Mouse (Mus musculus) gastrocnemius, postnatal 10 days (tissue): ENCODE results near the gene Efcab11. TPM values are rescaled to one million over a fixed set of nuclear protein-coding genes. Genes with fewer than 3 reads are reported as not detected.

Experiments used
- DNase-seq: peaks from one replicate; pipeline ENCODE4 v3.0.0; 2021; ENCODE audit warnings: mixed read lengths
- long read RNA-seq, 2 experiments: library from polyadenylated mRNA; stranded (forward); transcript quantifications; one replicate each; pipeline ENCODE4 v2.0.0; 2021
- total RNA-seq, 2 experiments: library from RNA; stranded (reverse); gene quantifications; 2 replicates each; pipeline ENCODE4 v1.2.3; 2021

Efcab11 gene
- 1 to 10 TPM in 1 of 2 experiments, under 1 TPM in 1; 0.84 to 1.7 TPM for total RNA-seq
- long read RNA-seq, experiment 1 = 0 reads
- long read RNA-seq, experiment 2, partial matches to known transcripts = 0 of 1 reads
- long read RNA-seq, experiment 2, other reads (novel, unspliced or antisense) = 0 of 1 reads

DNA sequence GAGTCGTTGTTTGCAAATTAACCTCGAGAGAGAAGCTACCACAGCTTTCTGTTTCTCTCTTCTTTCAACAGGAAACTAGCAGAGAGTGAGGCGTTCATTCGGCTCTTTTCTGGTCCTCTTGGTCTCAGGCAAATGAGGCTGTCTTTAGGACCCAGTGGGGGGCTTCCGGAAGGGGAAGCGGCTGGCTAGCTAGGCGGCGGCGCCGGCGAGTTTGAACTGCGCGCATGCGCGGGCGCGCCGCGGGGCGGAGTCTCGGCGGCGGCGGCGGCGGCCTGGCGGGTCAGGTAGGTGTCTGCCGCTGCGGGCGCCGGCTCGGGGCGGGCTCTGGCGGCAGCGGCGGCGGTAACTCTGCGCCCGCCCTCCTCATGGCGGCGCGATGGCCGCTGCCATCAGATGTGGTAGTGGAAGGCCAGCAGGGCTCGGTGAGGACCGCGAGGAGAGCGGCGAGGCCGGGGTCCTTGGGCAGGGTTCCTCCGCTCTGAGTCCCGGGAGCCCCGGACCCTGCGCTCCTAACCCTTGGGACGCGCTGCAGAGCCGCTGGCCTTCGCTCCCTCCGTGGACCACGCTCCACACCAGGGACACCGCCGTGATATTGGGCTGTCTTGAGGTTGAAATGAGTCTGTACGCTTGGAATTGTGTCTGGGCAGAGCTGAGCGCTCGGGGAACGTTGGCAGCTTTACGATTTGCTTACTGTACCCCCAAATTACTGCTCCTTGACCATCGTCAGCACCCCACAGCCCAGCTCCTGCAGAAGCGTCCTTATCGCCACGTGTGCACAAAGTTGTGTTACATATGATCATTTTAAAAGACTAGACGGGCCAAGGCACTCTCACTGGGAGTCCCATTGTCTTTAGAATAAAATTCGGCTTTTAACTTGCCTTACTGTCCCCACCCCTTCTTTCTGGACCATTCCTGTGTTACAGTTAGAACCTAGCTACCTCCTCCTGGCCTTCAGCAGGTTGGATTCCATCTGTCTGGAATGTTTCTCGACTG is at the start of gene Efcab11, which contains the start of gene Tdp1:
TSS of gene Efcab11 (minus strand) at position 171 of the 993 bp plus-strand sequence.
TSS of gene Tdp1 (plus strand) at position 249 of the 993 bp plus-strand sequence.
- DNase-seq = peak; percentile 94

DNA sequence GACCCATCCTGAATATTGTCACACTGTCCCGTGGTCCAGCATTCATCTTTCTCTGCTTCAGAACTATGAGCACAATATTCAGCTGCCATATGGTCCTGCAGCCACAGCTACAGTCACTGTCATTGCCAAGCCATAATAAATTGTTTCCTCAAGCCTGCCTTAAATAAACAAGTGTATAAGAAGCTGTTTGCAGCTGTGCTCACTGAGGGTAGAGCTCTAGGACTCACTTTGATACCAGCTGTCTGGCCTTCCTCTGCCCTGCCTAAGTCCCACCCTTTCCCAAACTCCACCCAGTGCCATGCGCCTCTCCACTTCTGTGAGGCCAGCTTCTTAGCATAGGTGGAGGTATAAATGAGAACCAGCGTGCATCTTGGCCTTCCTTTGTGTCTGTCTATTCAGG is 49.4 kb upstream of the Efcab11 start:
- no peak for DNase-seq

GRCm38 (mm10) chr12:99932245-99932644 is 48.0 kb upstream of the Efcab11 start:
- no peak for DNase-seq

- no peak for DNase-seq
Observed at GRCm38 (mm10) chr12:99929160-99929559, 44.9 kb upstream of the Efcab11 start.

DNA sequence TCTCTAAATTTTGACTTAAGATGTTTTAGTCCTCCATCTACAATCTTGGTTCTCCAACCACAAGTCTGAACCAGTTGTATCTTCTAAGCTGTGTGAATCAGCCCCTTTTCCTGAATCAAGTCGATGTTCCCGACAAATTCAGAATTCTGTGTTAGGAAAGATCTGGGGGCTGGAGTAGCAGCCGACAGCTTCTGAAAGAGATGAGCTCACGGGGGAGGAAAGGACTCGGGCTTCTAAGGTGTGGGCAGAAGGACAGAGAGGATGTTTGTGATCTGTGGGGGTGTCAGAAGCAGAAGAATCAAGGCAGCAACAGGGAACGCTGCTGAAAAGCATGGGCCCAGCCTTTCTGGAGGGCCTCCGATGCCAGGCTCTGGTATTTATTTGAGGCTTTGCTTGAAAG is 44.1 kb upstream of the Efcab11 start:
- no peak for DNase-seq

GRCm38 (mm10) chr12:99923703-99924102 is 39.5 kb upstream of the Efcab11 start:
- no peak for DNase-seq

DNA sequence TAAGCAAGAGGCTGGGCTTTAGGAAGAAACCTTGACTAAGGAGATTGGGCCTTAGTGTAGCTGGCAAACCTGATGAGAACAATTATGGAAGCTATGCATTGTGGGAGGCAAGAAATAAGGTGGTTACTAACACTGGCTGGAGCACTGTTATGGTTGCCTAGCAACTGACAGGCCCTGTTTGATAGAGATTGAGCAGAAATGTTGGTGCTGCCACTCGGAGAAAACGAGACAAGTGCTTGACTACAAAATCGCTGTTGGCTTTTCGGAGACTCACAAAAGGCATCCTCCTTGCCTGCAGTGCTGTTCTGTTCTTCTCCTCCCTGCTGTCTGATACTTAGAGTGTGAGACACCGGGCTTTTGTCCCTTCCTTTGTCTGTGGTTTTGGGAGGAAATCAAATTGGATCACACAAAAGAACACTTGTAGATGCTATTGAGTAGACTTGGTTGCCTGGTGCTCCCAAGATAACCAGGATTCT is 38.9 kb upstream of the Efcab11 start:
- no peak for DNase-seq

DNA sequence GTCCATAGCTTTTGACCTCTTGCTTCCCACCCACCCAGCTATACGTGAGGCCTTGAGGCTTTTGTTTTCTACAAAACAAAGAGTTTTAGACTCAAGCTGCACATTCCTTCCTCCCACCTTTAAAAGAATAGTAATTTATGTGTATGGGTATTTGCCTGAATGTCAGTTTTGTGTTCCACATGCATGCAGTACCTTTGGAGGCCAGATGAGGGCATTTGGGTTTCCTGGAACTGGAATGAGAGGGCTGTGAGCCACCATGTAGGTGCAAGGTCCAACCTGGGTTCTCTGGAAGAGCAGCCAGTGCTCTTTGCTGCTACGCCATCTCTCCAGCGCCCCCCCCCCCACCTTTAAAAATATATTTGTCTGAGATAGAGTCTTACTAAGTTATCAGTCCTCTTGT is 36.8 kb upstream of the Efcab11 start:
- DNase-seq = no peak

DNA sequence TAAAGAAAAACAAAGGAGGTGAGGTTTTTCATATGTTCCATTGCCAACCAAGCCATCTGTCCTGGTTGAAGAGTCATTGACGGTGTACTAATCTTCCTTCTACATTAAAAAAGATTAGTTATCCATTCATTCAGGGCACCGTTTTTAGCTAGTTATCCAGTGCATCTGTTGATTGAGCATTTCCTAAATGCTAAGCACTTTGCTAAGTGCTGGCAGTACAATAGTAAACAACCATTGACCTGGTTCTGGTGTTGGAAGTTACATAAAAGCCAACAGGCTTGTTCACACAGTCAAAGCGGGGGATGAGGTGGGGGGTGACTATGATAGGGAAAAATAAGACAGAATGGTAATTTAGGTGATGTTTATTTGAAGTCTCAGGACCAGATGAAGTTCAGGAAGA is 35.4 kb upstream of the Efcab11 start:
- DNase-seq = no peak

DNA sequence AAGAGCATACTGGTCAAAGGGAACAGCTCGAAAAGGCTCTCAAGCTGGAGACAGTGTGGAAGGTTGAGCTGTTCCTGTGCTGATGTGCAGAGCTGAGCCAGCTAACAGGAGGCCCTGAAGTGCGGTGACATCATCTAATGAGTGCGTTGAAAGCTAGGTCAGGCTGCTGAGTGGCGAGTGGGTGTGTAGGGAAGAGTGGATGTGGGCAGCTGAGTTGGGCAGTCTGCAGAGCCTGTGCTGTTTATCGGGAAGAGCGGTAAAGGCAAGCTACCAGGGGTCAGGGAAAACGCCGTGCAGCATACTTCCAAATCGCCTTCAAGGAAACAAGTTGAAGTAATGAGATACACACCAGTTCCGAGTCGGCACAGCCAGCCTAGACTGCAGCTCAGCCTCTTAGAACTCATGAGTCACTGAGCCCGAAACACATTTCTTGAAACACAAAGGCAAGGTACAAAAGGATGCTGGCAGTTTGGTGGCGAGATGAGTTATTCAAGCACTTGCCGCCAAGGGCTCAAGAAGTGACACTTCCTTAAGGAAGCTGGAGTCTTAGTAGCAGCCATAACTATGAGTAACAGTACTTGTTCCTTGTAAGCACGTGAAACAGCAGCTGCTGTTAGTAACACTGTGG is 33.7 kb upstream of the Efcab11 start:
- no peak for DNase-seq

DNA sequence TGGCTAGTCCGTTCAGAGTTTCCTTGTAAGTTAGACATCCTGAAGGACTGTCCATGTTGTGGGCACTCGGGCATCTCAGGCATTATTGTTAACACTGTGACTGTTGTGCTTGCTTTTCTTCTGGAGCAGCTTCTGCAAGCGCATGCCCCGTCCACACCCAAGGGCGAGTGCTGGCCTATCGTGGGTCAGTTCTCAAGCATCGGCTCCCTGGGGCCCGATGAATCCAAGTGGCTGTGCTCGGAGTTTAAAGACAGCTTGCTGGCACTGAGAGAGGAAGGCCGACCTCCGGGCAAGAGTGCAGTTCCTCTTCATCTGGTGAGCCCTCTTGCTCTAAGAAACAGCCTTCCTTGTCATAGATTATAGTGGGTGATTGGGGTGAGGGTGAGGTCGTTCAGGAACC is 27.2 kb upstream of the Efcab11 start:
- DNase-seq = no peak

DNA sequence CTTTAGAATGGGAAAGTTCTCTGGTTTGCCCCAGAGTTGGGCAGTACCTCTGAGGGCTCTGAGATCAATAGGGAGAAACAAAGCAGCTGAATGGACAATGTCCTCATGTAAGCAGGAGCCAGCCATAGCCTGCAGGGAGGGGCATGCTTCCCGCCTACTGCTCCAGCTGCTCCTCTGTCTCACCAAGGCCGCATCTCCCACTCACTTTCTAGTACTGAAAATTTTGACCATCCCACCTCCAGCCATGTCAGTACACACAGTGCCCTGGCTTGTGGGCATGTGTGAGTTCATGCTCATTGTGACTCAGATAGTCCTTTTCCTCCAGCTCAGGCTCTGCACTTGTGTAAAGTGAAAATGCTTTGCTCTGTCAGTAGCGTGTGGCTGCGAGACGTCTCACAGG is 20.3 kb upstream of the Efcab11 start:
- DNase-seq = no peak

GRCm38 (mm10) chr12:99902867-99903370 is 18.7 kb upstream of the Efcab11 start:
- DNase-seq = no peak

- no peak for DNase-seq
Observed at GRCm38 (mm10) chr12:99901973-99902866, 18.0 kb upstream of the Efcab11 start.

GRCm38 (mm10) chr12:99899991-99900390 is 15.8 kb upstream of the Efcab11 start:
- no peak for DNase-seq

DNA sequence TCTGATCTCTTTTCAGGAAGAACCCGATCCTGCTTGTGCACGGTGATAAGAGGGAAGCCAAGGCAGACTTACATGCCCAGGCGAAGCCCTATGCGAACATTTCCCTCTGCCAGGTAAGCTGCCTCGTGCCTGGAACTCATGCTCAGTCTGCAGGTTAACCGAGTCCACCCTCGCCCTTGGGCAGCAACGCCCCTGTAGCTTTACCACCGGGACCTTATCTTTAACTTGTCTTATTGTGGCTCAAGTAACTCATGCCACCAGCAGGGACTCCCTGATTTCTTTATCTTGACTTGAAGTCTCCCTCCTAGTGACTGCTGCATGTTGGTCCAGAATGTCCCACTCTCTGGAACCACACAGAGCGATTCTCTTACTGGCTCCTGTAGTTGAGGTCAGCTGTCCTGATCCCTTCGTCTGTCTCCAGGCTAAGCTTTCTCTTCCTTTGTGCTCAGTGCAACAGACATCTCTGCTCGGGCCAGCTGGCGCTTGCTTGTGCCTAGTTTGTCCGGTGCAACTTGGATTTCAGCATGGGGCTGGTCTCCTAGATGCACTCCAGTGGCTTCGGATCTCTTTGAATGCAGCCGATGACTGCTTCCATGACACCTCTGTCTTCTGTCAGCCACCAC is 14.1 kb upstream of the Efcab11 start:
- no peak for DNase-seq

DNA sequence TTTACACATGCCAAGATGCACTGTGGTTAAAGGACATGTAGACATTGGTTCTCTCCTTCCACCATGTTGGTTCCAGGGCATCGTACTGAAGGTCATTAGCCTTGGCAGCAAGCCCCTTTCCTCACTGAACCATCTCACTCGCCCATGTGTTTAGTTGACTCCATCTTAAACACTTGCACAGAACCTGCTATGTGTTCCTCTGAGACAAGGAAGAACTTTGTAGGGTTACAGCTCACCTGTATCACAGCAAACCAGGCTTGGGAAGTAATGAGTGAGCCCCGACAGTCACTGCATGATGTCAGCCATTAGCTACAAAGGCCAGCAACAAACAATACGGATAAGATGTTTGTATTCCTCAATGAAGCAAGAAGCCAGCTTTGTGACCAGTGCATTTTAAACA is 13.6 kb upstream of the Efcab11 start:
- DNase-seq = no peak

DNA sequence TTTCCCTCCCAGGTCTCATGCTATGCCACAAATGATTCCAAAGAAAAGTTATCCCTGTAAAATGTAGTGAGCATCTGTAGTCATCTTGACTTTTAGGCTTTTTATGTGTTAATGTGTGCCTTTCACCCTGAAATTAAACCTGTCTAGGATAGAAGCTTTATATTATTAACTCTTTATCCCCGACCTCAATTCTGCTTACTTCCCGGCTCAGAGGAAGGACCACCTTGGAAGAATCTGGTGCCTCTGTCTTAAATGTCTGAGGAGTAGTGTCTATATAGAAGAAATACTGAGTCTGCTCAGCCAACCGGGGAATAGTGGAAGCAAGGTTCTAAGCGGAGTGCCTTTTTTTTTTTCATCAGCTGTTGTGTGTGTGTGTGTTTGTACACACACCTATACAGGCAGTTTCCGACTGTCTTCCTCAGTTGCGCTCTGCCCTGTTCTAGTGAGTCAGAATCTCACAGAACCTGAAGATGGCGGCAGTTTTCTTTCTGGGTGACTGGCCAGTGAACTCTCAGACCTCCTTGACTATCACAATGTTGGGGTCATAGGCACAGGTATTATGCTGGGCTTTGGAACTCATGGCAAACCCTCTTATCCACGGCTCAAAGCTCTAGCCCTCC is 1.2 kb upstream of the Efcab11 start:
- no peak for DNase-seq

DNA sequence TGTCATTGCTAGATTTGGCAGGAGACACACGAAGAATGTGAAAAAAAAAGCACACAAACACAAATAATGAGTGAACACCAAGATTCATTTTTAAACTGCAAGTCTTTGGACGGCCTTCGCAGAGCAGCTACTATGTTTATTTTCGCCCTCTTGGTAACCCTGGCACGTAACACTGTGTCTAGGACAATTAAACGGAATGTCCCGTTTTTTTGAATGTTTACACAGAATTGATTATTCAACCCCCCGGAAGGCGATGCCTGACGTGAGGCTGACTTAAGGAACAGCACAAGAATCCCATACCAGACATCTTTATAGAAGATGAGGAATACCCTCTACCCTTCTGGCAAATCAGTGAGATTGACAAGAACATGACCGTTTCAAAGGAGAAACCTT is 530 bp downstream of the Efcab11 start:
- no peak for DNase-seq

GRCm38 (mm10) chr12:99883000-99883712 is 1.1 kb downstream of the Efcab11 start:
- DNase-seq = peak; percentile 84
